Mouse (Mus musculus): ENCODE measurements at regions not wholly inside any gene's neighbourhood (a gene's known extent, or its start where the extent isn't known, plus 50 kb on each side); places are given as distances from the start of the nearest gene placed in this dataset.

DNA sequence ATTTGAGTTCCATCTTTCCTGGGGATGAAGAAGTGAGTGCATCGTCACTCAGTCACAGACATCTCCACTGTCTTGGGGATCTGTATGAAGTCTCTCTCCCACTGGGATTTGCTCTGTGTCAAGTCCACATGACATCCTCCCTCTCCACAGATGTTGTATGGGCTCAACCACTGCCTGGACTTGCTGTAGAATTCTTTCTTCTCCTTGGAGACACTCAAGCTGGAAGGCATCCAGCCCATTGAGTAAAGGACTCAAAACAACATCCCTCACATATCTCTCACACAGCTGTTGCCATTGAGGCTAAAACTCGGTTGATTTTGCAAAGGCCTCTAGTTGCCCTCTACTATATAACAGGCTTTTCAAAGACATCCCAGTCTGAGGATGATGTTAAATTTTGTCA, 71.0 kb upstream of the Rxfp2 start:
- no peak for TF ChIP-seq CTCF (IDR thresholded peaks at IDR 0.05; ENCODE audit: low read depth, low read length)
- no peak for TF ChIP-seq POLR2A (IDR thresholded peaks at IDR 0.05; ENCODE audit: extremely low read depth, insufficient read depth, low read length)

Data from liver, adult 2 months (tissue).